Mouse (Mus musculus): Measurements from ENCODE around the gene Tmem175.

- no peak for TF ChIP-seq CTCF (conservative IDR thresholded peaks at IDR 0.05; ENCODE audit: insufficient read depth, insufficient read length, low read depth, low read length)
- TF ChIP-seq POLR2A (IDR thresholded peaks at IDR 0.05; ENCODE audit: low read depth, low read length) = no peak
Observed at GRCm38 (mm10) chr5:108697341-108697753, 67.8 kb downstream of the Tmem175 start.
